Mouse (Mus musculus): ENCODE data around the gene 4930404N11Rik. TPM values are rescaled to one million over a fixed set of nuclear protein-coding genes. Genes with fewer than 3 reads are reported as not detected.

The 4930404N11Rik gene
- polyA plus RNA-seq, 2 experiments = 0.37 to 0.43 TPM

- Histone ChIP-seq H3K27ac (replicated peaks; ENCODE audit: low read depth, low read length) (peak overlapping the region; percentile 87; the same call in 1 of the 2 replicates), H3K9ac (ENCODE audit: low read depth, low read length, severe bottlenecking) (peak overlapping the region; percentile 84), H3K4me1 (ENCODE audit: control insufficient read depth, insufficient read depth, low read length) (peaks cover 23% of the 10 kb centered on the region), H3K9me3 (ENCODE audit: control insufficient read depth, low read length) (no peaks in the 10 kb centered on the region), H3K36me3 (ENCODE audit: control insufficient read depth, insufficient read depth, low read length) (peaks cover 61% of the 10 kb centered on the region), H3K4me3 (replicated peaks; ENCODE audit: low read length) (peak overlapping the region; percentile 97), H3K4me2 (replicated peaks; ENCODE audit: low read depth, low read length, severe bottlenecking) (peak overlapping the region; percentile 78), H3K27me3 (ENCODE audit: control insufficient read depth, insufficient read depth, low read length) (no peaks in the 10 kb centered on the region)
- DNase-seq (ENCODE audit: low spot score) (no peak), ATAC-seq (ENCODE audit: low FRiP score, low read depth) (no peak)
- no peak for TF ChIP-seq POLR2A (IDR thresholded peaks at IDR 0.05; ENCODE audit: borderline replicate concordance, extremely low read depth, insufficient read depth, insufficient read length)
- 6% methylated on average over 16 of the region's 20 CpGs for whole genome bisulfite sequencing
These were observed 44.2 kb downstream of the 4930404N11Rik start for GRCm38 (mm10) chr10:81321436-81321835.

GRCm38 (mm10) chr10:81320550-81321347 is 44.9 kb downstream of the 4930404N11Rik start, which contains the start of gene Cactin:
Gene Cactin (plus strand): TSS chr10:81321103.
- Histone ChIP-seq H3K4me3 (replicated peaks; ENCODE audit: low read length) (peak within 1 kb of the TSS; percentile 97), H3K4me2 (replicated peaks; ENCODE audit: low read depth, low read length, severe bottlenecking) (peak within 1 kb of the TSS; percentile 78), H3K9me3 (ENCODE audit: control insufficient read depth, low read length) (no peaks in the 10 kb centered on the region), H3K9ac (ENCODE audit: low read depth, low read length, severe bottlenecking) (peak within 1 kb of the TSS; percentile 84), H3K27ac (replicated peaks; ENCODE audit: low read depth, low read length) (peak within 1 kb of the TSS; percentile 87), H3K36me3 (ENCODE audit: control insufficient read depth, insufficient read depth, low read length) (peaks cover 61% of the 10 kb centered on the region), H3K4me1 (ENCODE audit: control insufficient read depth, insufficient read depth, low read length) (peaks cover 23% of the 10 kb centered on the region), H3K27me3 (ENCODE audit: control insufficient read depth, insufficient read depth, low read length) (no peaks in the 10 kb centered on the region)
- TF ChIP-seq POLR2A (IDR thresholded peaks at IDR 0.05; ENCODE audit: borderline replicate concordance, extremely low read depth, insufficient read depth, insufficient read length) = peak; percentile 87; the same call in 1 of the 2 replicates
- ATAC-seq (ENCODE audit: low FRiP score, low read depth) (peak; percentile 94), DNase-seq (ENCODE audit: low spot score) (peak; percentile 100)
- WGBS = under 1% methylated on average over 68 of the region's 68 CpGs

GRCm38 (mm10) chr10:81319741-81320549 is 45.7 kb downstream of the 4930404N11Rik start:
- DNase-seq (ENCODE audit: low spot score) (peak; percentile 99), ATAC-seq (ENCODE audit: low FRiP score, low read depth) (no peak; the same call in 1 of the 2 replicates)
- WGBS = under 1% methylated on average over 37 of the region's 38 CpGs
- Histone ChIP-seq H3K9me3 (ENCODE audit: control insufficient read depth, low read length) (no peaks in the 10 kb centered on the region), H3K9ac (ENCODE audit: low read depth, low read length, severe bottlenecking) (peak overlapping the region; percentile 47), H3K4me2 (replicated peaks; ENCODE audit: low read depth, low read length, severe bottlenecking) (peak overlapping the region; percentile 62), H3K4me1 (ENCODE audit: control insufficient read depth, insufficient read depth, low read length) (peaks cover 23% of the 10 kb centered on the region), H3K27ac (replicated peaks; ENCODE audit: low read depth, low read length) (peak overlapping the region; percentile 87), H3K4me3 (replicated peaks; ENCODE audit: low read length) (peak overlapping the region; percentile 97), H3K36me3 (ENCODE audit: control insufficient read depth, insufficient read depth, low read length) (peaks cover 61% of the 10 kb centered on the region), H3K27me3 (ENCODE audit: control insufficient read depth, insufficient read depth, low read length) (no peaks in the 10 kb centered on the region)
- no peak for TF ChIP-seq POLR2A (IDR thresholded peaks at IDR 0.05; ENCODE audit: borderline replicate concordance, extremely low read depth, insufficient read depth, insufficient read length)

GRCm38 (mm10) chr10:81319330-81319699 is 46.3 kb downstream of the 4930404N11Rik start:
- peaks cover 23% of the 10 kb centered on the region for H3K4me1 ChIP-seq (ENCODE audit: control insufficient read depth, insufficient read depth, low read length)

More at GRCm38 (mm10) chr10:81319330-81319699, 46.3 kb downstream of the 4930404N11Rik start:
- DNase-seq (ENCODE audit: low spot score) (no peak), ATAC-seq (ENCODE audit: low FRiP score, low read depth) (no peak)
- WGBS = 26% methylated on average over 8 of the region's 8 CpGs
- Histone ChIP-seq H3K27me3 (ENCODE audit: control insufficient read depth, insufficient read depth, low read length) (no peaks in the 10 kb centered on the region), H3K36me3 (ENCODE audit: control insufficient read depth, insufficient read depth, low read length) (peaks cover 61% of the 10 kb centered on the region), H3K9me3 (ENCODE audit: control insufficient read depth, low read length) (no peaks in the 10 kb centered on the region), H3K4me2 (replicated peaks; ENCODE audit: low read depth, low read length, severe bottlenecking) (peak overlapping the region; percentile 62), H3K4me3 (replicated peaks; ENCODE audit: low read length) (peak overlapping the region; percentile 97), H3K27ac (replicated peaks; ENCODE audit: low read depth, low read length) (peak overlapping the region; percentile 87), H3K9ac (ENCODE audit: low read depth, low read length, severe bottlenecking) (peak overlapping the region; percentile 47)
- TF ChIP-seq POLR2A (IDR thresholded peaks at IDR 0.05; ENCODE audit: borderline replicate concordance, extremely low read depth, insufficient read depth, insufficient read length) = no peak

Measured in limb, embryonic 14.5 days (tissue).